Mouse (Mus musculus) CH12.LX (cell line): ENCODE results near the gene Cops7b. TPM values are rescaled to one million over a fixed set of nuclear protein-coding genes. Genes with fewer than 3 reads are reported as not detected.
A peak's percentile ranks its signal among the peaks of the same experiment; 100 is the strongest.

Source experiments
- DNase-seq: peaks from one replicate; pipeline ENCODE4 v3.0.0-alpha.2; 2013; ENCODE audit errors: extremely low read depth
- H3K27ac ChIP-seq: 2 replicates; pipeline ENCODE4 v1.5.1; 2012; ENCODE audit warnings: low read depth, mild to moderate bottlenecking, control low read depth, moderate library complexity; ENCODE audit not compliant: insufficient read depth
- H3K27me3 ChIP-seq: replicated peaks from 2 replicates; pipeline ENCODE3; 2012; ENCODE audit warnings: inconsistent platforms
- H3K36me3 ChIP-seq, 2 experiments: replicated peaks in 1 of 2; 2 replicates each; pipeline versions ENCODE3 to v1.6.1; 2012; ENCODE audit warnings: inconsistent platforms in 1 of 2, low read length in 1 of 2, mild to moderate bottlenecking in 1 of 2, mixed read lengths in 1 of 2, moderate library complexity in 1 of 2; ENCODE audit not compliant: control insufficient read depth in 1 of 2, insufficient read depth in 1 of 2
- H3K4me1 ChIP-seq, 2 experiments: 2 replicates each; pipeline ENCODE4 v1.6.1; 2012; ENCODE audit warnings: inconsistent platforms in 1 of 2, moderate library complexity in 1 of 2; ENCODE audit not compliant: insufficient read depth in 2 of 2, control insufficient read depth in 1 of 2
- H3K4me2 ChIP-seq: 2 replicates; pipeline ENCODE4 v1.6.1; 2012; ENCODE audit warnings: low read depth, mild to moderate bottlenecking, control low read depth; ENCODE audit not compliant: poor library complexity, insufficient read depth, severe bottlenecking
- H3K4me3 ChIP-seq, 3 experiments: fragments of 150-350 bp in 1 of 3; sonication (generic) in 1 of 3; replicated peaks in 1 of 3; 2 replicates each; pipeline versions ENCODE3 to v1.5.1; 2011 to 2012; ENCODE audit warnings: low read depth in 2 of 3, low read length in 2 of 3, mild to moderate bottlenecking in 2 of 3, moderate library complexity in 2 of 3, control low read depth in 1 of 3, improper control_type of control experiment in 1 of 3, inconsistent platforms in 1 of 3, mixed read lengths in 1 of 3; ENCODE audit not compliant: poor library complexity in 1 of 3
- H3K79me2 ChIP-seq: replicated peaks from 2 replicates; pipeline ENCODE4 v1.6.1; 2012; ENCODE audit warnings: mild to moderate bottlenecking, moderate library complexity; ENCODE audit not compliant: control insufficient read depth, poor library complexity, insufficient read depth, severe bottlenecking; ENCODE audit errors: extremely low read depth
- H3K9ac ChIP-seq: 2 replicates; pipeline ENCODE4 v1.6.1; 2012; ENCODE audit warnings: low read depth, mild to moderate bottlenecking, control low read depth, moderate library complexity; ENCODE audit not compliant: insufficient read depth
- H3K9me3 ChIP-seq: replicated peaks from 2 replicates; pipeline ENCODE3; 2012; ENCODE audit warnings: low read length, inconsistent platforms, mixed read lengths
- BHLHE40 ChIP-seq: IDR thresholded peaks from 2 replicates; pipeline ENCODE4 v1.6.1; 2011; ENCODE audit warnings: mild to moderate bottlenecking, low read depth, low read length, improper control_type of control experiment
- CHD1 ChIP-seq: IDR thresholded peaks from 2 replicates; pipeline ENCODE4 v1.6.1; 2012; ENCODE audit warnings: low read depth, low read length, improper control_type of control experiment, inconsistent platforms
- CHD2 ChIP-seq: IDR thresholded peaks from 2 replicates; pipeline ENCODE4 v1.6.1; 2011; ENCODE audit warnings: low read length, improper control_type of control experiment
- CTCF ChIP-seq, 2 experiments: IDR thresholded peaks in 1 of 2; conservative IDR thresholded peaks in 1 of 2; 2 replicates each; pipeline ENCODE4 v1.5.1; 2011 to 2012; ENCODE audit warnings: low read depth in 2 of 2, low read length in 2 of 2, improper control_type of control experiment in 1 of 2, inconsistent platforms in 1 of 2, mild to moderate bottlenecking in 1 of 2, moderate library complexity in 1 of 2
- EP300 ChIP-seq: IDR thresholded peaks from 2 replicates; pipeline ENCODE4 v1.6.1; 2011; ENCODE audit warnings: low read length, improper control_type of control experiment
- ETS1 ChIP-seq: conservative IDR thresholded peaks from 2 replicates; pipeline ENCODE4 v1.6.1; 2012; ENCODE audit warnings: low read depth, mild to moderate bottlenecking, inconsistent platforms, low read length, improper control_type of control experiment, moderate library complexity
- GABPA ChIP-seq: IDR thresholded peaks from 2 replicates; pipeline ENCODE4 v1.6.1; 2012; ENCODE audit warnings: low read depth, low read length, improper control_type of control experiment, inconsistent platforms; ENCODE audit not compliant: insufficient replicate concordance
- HCFC1 ChIP-seq: IDR thresholded peaks from 2 replicates; pipeline ENCODE4 v1.6.1; 2012; ENCODE audit warnings: low read depth, mild to moderate bottlenecking, inconsistent platforms, low read length, improper control_type of control experiment
- IRF4 ChIP-seq: IDR thresholded peaks from 2 replicates; pipeline ENCODE4 v1.6.1; 2014; ENCODE audit warnings: low read depth, mild to moderate bottlenecking, inconsistent platforms, low read length, improper control_type of control experiment
- KAT2A ChIP-seq: IDR thresholded peaks from 2 replicates; pipeline ENCODE4 v1.6.1; 2012; ENCODE audit warnings: low read length, improper control_type of control experiment, inconsistent platforms; ENCODE audit not compliant: insufficient replicate concordance
- MAFK ChIP-seq: IDR thresholded peaks from 2 replicates; pipeline ENCODE4 v1.6.1; 2011; ENCODE audit warnings: low read length, improper control_type of control experiment; ENCODE audit not compliant: insufficient replicate concordance
- MAZ ChIP-seq: IDR thresholded peaks from 2 replicates; pipeline ENCODE4 v1.6.1; 2012; ENCODE audit warnings: low read depth, mild to moderate bottlenecking, inconsistent platforms, low read length, improper control_type of control experiment, moderate library complexity
- MEF2A ChIP-seq: IDR thresholded peaks from 2 replicates; pipeline ENCODE4 v1.6.1; 2014; ENCODE audit warnings: low read depth, mild to moderate bottlenecking, inconsistent platforms, low read length, improper control_type of control experiment, borderline replicate concordance
- MXI1 ChIP-seq: IDR thresholded peaks from 2 replicates; pipeline ENCODE4 v1.6.1; 2011; ENCODE audit warnings: mild to moderate bottlenecking, low read depth, low read length, improper control_type of control experiment
- NELFE ChIP-seq: IDR thresholded peaks from 2 replicates; pipeline ENCODE4 v1.6.1; 2011; ENCODE audit warnings: low read depth, low read length, improper control_type of control experiment
- PAX5 ChIP-seq: IDR thresholded peaks from 2 replicates; pipeline ENCODE4 v1.6.1; 2012; ENCODE audit warnings: low read length, inconsistent platforms, mixed read lengths
- POLR2A ChIP-seq: IDR thresholded peaks from 2 replicates; pipeline ENCODE4 v1.6.1; 2011; ENCODE audit warnings: low read depth, mild to moderate bottlenecking, improper control_type of control experiment, low read length
- POLR2AphosphoS2 ChIP-seq: IDR thresholded peaks from 2 replicates; pipeline ENCODE4 v1.6.1; 2011; ENCODE audit warnings: low read depth, low read length, improper control_type of control experiment
- RAD21 ChIP-seq: IDR thresholded peaks from 2 replicates; pipeline ENCODE4 v1.6.1; 2011; ENCODE audit warnings: low read depth, mild to moderate bottlenecking, low read length, improper control_type of control experiment, moderate library complexity
- RCOR1 ChIP-seq: conservative IDR thresholded peaks from 2 replicates; pipeline ENCODE4 v1.6.1; 2012; ENCODE audit warnings: low read depth, mild to moderate bottlenecking, inconsistent platforms, low read length, improper control_type of control experiment
- SIN3A ChIP-seq: IDR thresholded peaks from 2 replicates; pipeline ENCODE4 v1.6.1; 2012; ENCODE audit warnings: low read length, improper control_type of control experiment, inconsistent platforms
- SMC3 ChIP-seq: IDR thresholded peaks from 2 replicates; pipeline ENCODE4 v1.6.1; 2011; ENCODE audit warnings: low read depth, low read length, improper control_type of control experiment
- USF1 ChIP-seq: IDR thresholded peaks from 2 replicates; pipeline ENCODE4 v1.6.1; 2014; ENCODE audit warnings: low read depth, mild to moderate bottlenecking, inconsistent platforms, low read length, improper control_type of control experiment
- USF2 ChIP-seq: conservative IDR thresholded peaks from 2 replicates; pipeline ENCODE4 v1.6.1; 2011; ENCODE audit warnings: low read depth, low read length, improper control_type of control experiment
- ZKSCAN1 ChIP-seq: IDR thresholded peaks from 2 replicates; pipeline ENCODE4 v1.6.1; 2012; ENCODE audit warnings: low read depth, inconsistent platforms, low read length, improper control_type of control experiment, borderline replicate concordance
- ZMIZ1 ChIP-seq: IDR thresholded peaks from 2 replicates; pipeline ENCODE4 v1.6.1; 2012; ENCODE audit warnings: low read depth, mild to moderate bottlenecking, inconsistent platforms, low read length, improper control_type of control experiment
- ZNF384 ChIP-seq: IDR thresholded peaks from 2 replicates; pipeline ENCODE4 v1.6.1; 2012; ENCODE audit warnings: low read depth, low read length, improper control_type of control experiment, inconsistent platforms
- dilution Hi-C: fragments of 300-500 bp; cut with MboI; formaldehyde crosslinking; loops from 2 replicates; pipeline ENCODE4 v1.14.3; 2020; ENCODE audit warnings: low sequenced_read_pairs; ENCODE audit not compliant: extremely low pct_unique_long_range_greater_than_20kb, extremely low pct_ligation_motif_present
- in situ Hi-C: fragments of 300-500 bp; cut with MboI; formaldehyde crosslinking; loops from 3 replicates; pipeline ENCODE4 v1.14.3; 2019; ENCODE audit warnings: low sequenced_read_pairs, low pct_ligation_motif_present, low pct_unique_long_range_greater_than_20kb, mixed read lengths
- polyA plus RNA-seq: library from polyadenylated mRNA; unstranded; fragments of >175 nt; gene quantifications from 2 replicates; pipeline ENCODE4 v1.2.1, GENCODE M21; 2012; ENCODE audit warnings: low read depth; ENCODE audit not compliant: insufficient read length
- total RNA-seq, 2 experiments: library from RNA; depleted of rRNA; stranded (reverse); fragments of 300-350 nt in 1 of 2; fragments of >200 nt in 1 of 2; gene quantifications; 2 replicates each; pipeline ENCODE4 v1.2.3; 2012 to 2014

Cops7b gene
- total and polyA plus RNA-seq, 3 experiments, result 21.2 to 31.3 (median 21.3) TPM

DNA sequence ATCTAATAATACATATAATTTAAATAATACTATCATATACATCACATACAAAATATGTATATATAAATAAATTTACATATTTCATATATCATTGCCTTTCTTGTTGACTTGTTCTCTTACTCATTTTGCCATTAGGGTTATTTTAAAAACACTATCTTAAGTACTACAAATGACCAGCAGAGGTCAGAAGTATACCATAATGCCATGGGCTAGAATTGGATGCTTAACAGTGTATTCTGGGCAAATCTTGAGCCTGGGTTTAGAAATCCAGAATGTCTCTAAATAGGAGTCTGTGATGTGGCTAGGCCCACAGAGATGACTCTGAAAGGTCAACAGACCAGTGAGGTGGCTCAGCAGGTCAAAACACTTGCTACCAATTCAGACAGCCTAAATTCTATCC lies 31.6 kb downstream of the Cops7b start:
- Histone ChIP-seq H3K36me3 (peaks cover 0 to 23% of the 10 kb centered on the region in 2 experiments), H3K4me1 (peaks cover 0 to 8% of the 10 kb centered on the region in 2 experiments; a peak in 1 of 4 replicates), H3K4me2 (no peak overlapping the region), H3K9me3 (no peaks in the 10 kb centered on the region), H3K27ac (no peak overlapping the region), H3K27me3 (no peaks in the 10 kb centered on the region), H3K79me2 (no peaks in the 10 kb centered on the region), H3K9ac (no peak overlapping the region), H3K4me3 (no peak overlapping the region)
- dilution Hi-C loops (no loop called here), in situ Hi-C loops (no loop called here)
- DNase-seq, result peak; percentile 33
- TF ChIP-seq IRF4, result no peak
- peak; percentile 23; the same call in 1 of the 2 replicates for TF ChIP-seq SMC3
- peak; percentile 58 for TF ChIP-seq RAD21
- TF ChIP-seq CTCF (conservative IDR thresholded peaks at IDR 0.05 in 1 of 2, IDR thresholded peaks at IDR 0.05 in 1 of 2; ENCODE audit: low read depth in 2 of 2, low read length in 2 of 2), result peak in 1 of 2 experiments; percentile 66; a peak in 2 of 4 replicates
- TF ChIP-seq EP300, result no peak
- TF ChIP-seq MAZ, result no peak

DNA sequence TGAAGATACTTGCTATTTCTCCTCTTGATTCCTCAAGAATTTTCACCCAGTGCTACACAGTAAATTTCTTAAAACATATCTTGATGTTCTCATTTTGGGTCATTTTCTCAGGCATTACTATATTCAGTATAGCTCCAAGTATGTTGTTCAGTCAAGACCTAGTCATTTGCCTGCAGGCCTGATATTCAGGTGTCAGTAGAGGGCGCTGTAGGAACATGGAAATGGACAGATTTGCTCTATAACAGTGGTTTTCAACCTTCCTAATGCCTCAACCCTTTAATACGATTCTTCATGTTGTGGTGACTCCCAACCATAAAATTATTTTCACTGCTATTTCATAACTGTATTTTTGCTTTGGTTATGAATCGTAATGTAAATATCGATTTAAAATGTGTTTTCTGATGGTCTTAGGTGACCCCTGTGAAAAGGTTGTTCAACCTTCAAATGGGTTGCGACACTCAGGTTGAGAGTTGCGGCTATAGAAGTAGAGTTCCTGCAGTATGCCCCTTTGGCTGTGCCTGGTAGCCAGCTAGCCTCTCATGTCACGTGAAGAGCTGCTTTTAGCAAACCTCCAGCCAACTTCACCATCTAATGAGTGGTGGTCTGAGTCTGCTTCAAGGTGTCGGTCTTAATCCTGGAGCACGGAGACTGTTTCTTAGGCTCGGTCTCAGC lies 35.9 kb downstream of the Cops7b start:
- Histone ChIP-seq H3K9me3 (no peaks in the 10 kb centered on the region), H3K4me1 (peaks cover 0 to 4% of the 10 kb centered on the region in 2 experiments; a peak in 1 of 4 replicates), H3K9ac (no peak overlapping the region), H3K36me3 (peaks cover 0 to 3% of the 10 kb centered on the region in 2 experiments), H3K27ac (no peak overlapping the region), H3K4me3 (no peak overlapping the region), H3K27me3 (no peaks in the 10 kb centered on the region), H3K4me2 (no peak overlapping the region), H3K79me2 (no peaks in the 10 kb centered on the region)
- dilution Hi-C loops, result no loop called here
- in situ Hi-C loops, result no loop called here
- DNase-seq, result peak; percentile 71
- TF ChIP-seq ZNF384, result no peak
- no peak for TF ChIP-seq PAX5
- no peak for TF ChIP-seq MEF2A
- no peak for TF ChIP-seq RCOR1
- TF ChIP-seq KAT2A, result no peak
- TF ChIP-seq CHD1, result no peak
- no peak for TF ChIP-seq CHD2
- no peak for TF ChIP-seq USF2
- no peak for TF ChIP-seq MAFK
- TF ChIP-seq SIN3A, result no peak
- no peak for TF ChIP-seq USF1
- TF ChIP-seq BHLHE40, result no peak
- no peak for TF ChIP-seq ZMIZ1
- TF ChIP-seq ZKSCAN1, result no peak
- no peak for TF ChIP-seq POLR2A
- TF ChIP-seq NELFE, result no peak
- no peak for TF ChIP-seq MXI1
- TF ChIP-seq HCFC1, result no peak
- peak; percentile 84 for TF ChIP-seq RAD21
- no peak for TF ChIP-seq POLR2AphosphoS2
- no peak for TF ChIP-seq ETS1
- TF ChIP-seq GABPA, result no peak
- peak; percentile 64 to 87 for TF ChIP-seq CTCF (conservative IDR thresholded peaks at IDR 0.05 in 1 of 2, IDR thresholded peaks at IDR 0.05 in 1 of 2; ENCODE audit: low read depth in 2 of 2, low read length in 2 of 2)
- peak; percentile 54 for TF ChIP-seq SMC3
